Mouse (Mus musculus): ENCODE results near the gene Bag3. TPM values are rescaled to one million over a fixed set of nuclear protein-coding genes. Genes with fewer than 3 reads are reported as not detected.

Bag3 gene
- total and polyA plus RNA-seq, 3 experiments: 0.13 to 0.24 TPM; not detected in 1

- Histone ChIP-seq H3K27me3 (replicated peaks) (no peaks in the 10 kb centered on the region), H3K4me2 (ENCODE audit: insufficient read depth, low read depth, poor library complexity, severe bottlenecking) (no peak overlapping the region), H3K27ac (ENCODE audit: insufficient read depth, low read depth) (no peak overlapping the region), H3K36me3 (replicated peaks in 1 of 2; ENCODE audit: control insufficient read depth in 1 of 2, insufficient read depth in 1 of 2, low read length in 1 of 2) (no peaks in the 10 kb centered on the region), H3K79me2 (replicated peaks; ENCODE audit: control insufficient read depth, extremely low read depth, insufficient read depth, poor library complexity, severe bottlenecking) (no peaks in the 10 kb centered on the region), H3K4me1 (ENCODE audit: control insufficient read depth in 1 of 2, insufficient read depth in 2 of 2) (peaks cover 0 to 6% of the 10 kb centered on the region in 2 experiments; a peak in 2 of 4 replicates), H3K4me3 (replicated peaks in 1 of 3; ENCODE audit: low read depth in 2 of 3, low read length in 2 of 3, poor library complexity in 1 of 3) (no peak overlapping the region), H3K9me3 (replicated peaks; ENCODE audit: low read length) (peaks cover 3% of the 10 kb centered on the region), H3K9ac (ENCODE audit: insufficient read depth, low read depth) (no peak overlapping the region)
- in situ Hi-C loops (cut with MboI; ENCODE audit: low pct_ligation_motif_present, low pct_unique_long_range_greater_than_20kb, low sequenced_read_pairs) (no loop called here), dilution Hi-C loops (cut with MboI; ENCODE audit: extremely low pct_ligation_motif_present, extremely low pct_unique_long_range_greater_than_20kb, low sequenced_read_pairs) (no loop called here)
- DNase-seq (ENCODE audit: extremely low read depth): no peak
- TF ChIP-seq CHD1 (IDR thresholded peaks at IDR 0.05; ENCODE audit: low read depth, low read length) (no peak), GABPA (IDR thresholded peaks at IDR 0.05; ENCODE audit: insufficient replicate concordance, low read depth, low read length) (no peak), KAT2A (IDR thresholded peaks at IDR 0.05; ENCODE audit: insufficient replicate concordance, low read length) (no peak), HCFC1 (IDR thresholded peaks at IDR 0.05; ENCODE audit: low read depth, low read length) (no peak), JUND (conservative IDR thresholded peaks at IDR 0.05; ENCODE audit: low read depth, low read length) (no peak), E2F4 (IDR thresholded peaks at IDR 0.05; ENCODE audit: insufficient replicate concordance, low read depth, low read length) (no peak), MEF2A (IDR thresholded peaks at IDR 0.05; ENCODE audit: borderline replicate concordance, low read depth, low read length) (no peak), CTCF (conservative IDR thresholded peaks at IDR 0.05 in 1 of 2, IDR thresholded peaks at IDR 0.05 in 1 of 2; ENCODE audit: low read depth in 2 of 2, low read length in 2 of 2) (no peak), IRF4 (IDR thresholded peaks at IDR 0.05; ENCODE audit: low read depth, low read length) (no peak), SIN3A (IDR thresholded peaks at IDR 0.05; ENCODE audit: low read length) (no peak), UBTF (IDR thresholded peaks at IDR 0.05; ENCODE audit: low read depth, low read length) (no peak), MAZ (IDR thresholded peaks at IDR 0.05; ENCODE audit: low read depth, low read length) (no peak), PAX5 (IDR thresholded peaks at IDR 0.05; ENCODE audit: low read length) (no peak), ZC3H11A (IDR thresholded peaks at IDR 0.05; ENCODE audit: low read depth, low read length) (no peak)
Measured at GRCm38 (mm10) chr7:128524641-128525040, 1.2 kb downstream of the Bag3 start.

GRCm38 (mm10) chr7:128526611-128527010, 3.2 kb downstream of the Bag3 start:
- H3K9me3 ChIP-seq (replicated peaks; ENCODE audit: low read length): peaks cover 3% of the 10 kb centered on the region
- TF ChIP-seq CHD2 (IDR thresholded peaks at IDR 0.05; ENCODE audit: low read length): no peak
- TF ChIP-seq NRF1 (IDR thresholded peaks at IDR 0.05; ENCODE audit: low read depth, low read length): no peak
- no peak for TF ChIP-seq KAT2A (IDR thresholded peaks at IDR 0.05; ENCODE audit: insufficient replicate concordance, low read length)
- TF ChIP-seq MAFK (IDR thresholded peaks at IDR 0.05; ENCODE audit: insufficient replicate concordance, low read length): no peak
- TF ChIP-seq USF1 (IDR thresholded peaks at IDR 0.05; ENCODE audit: low read depth, low read length): no peak
- no peak for TF ChIP-seq JUN (IDR thresholded peaks at IDR 0.05; ENCODE audit: insufficient read depth, low read depth, low read length)
- no peak for TF ChIP-seq SMC3 (IDR thresholded peaks at IDR 0.05; ENCODE audit: low read depth, low read length)
- no peak for TF ChIP-seq TCF12 (IDR thresholded peaks at IDR 0.05; ENCODE audit: low read depth, low read length)
- no peak for TF ChIP-seq USF2 (conservative IDR thresholded peaks at IDR 0.05; ENCODE audit: low read depth, low read length)
- TF ChIP-seq POLR2AphosphoS2 (IDR thresholded peaks at IDR 0.05; ENCODE audit: low read depth, low read length): no peak
- TF ChIP-seq MXI1 (IDR thresholded peaks at IDR 0.05; ENCODE audit: low read depth, low read length): no peak
- TF ChIP-seq HCFC1 (IDR thresholded peaks at IDR 0.05; ENCODE audit: low read depth, low read length): no peak
- no peak for TF ChIP-seq RCOR1 (conservative IDR thresholded peaks at IDR 0.05; ENCODE audit: low read depth, low read length)
- no peak for TF ChIP-seq POLR2A (IDR thresholded peaks at IDR 0.05; ENCODE audit: low read depth, low read length)
- TF ChIP-seq MYC (IDR thresholded peaks at IDR 0.05; ENCODE audit: low read depth, low read length): no peak
- TF ChIP-seq RAD21 (IDR thresholded peaks at IDR 0.05; ENCODE audit: low read depth, low read length): no peak
- TF ChIP-seq UBTF (IDR thresholded peaks at IDR 0.05; ENCODE audit: low read depth, low read length): no peak
- TF ChIP-seq MEF2A (IDR thresholded peaks at IDR 0.05; ENCODE audit: borderline replicate concordance, low read depth, low read length): no peak
- no peak overlapping the region for H3K4me2 ChIP-seq (ENCODE audit: insufficient read depth, low read depth, poor library complexity, severe bottlenecking)
- no peaks in the 10 kb centered on the region for H3K27me3 ChIP-seq (replicated peaks)
- dilution Hi-C loops (cut with MboI; ENCODE audit: extremely low pct_ligation_motif_present, extremely low pct_unique_long_range_greater_than_20kb, low sequenced_read_pairs): no loop called here
- DNase-seq (ENCODE audit: extremely low read depth): no peak
- H3K9ac ChIP-seq (ENCODE audit: insufficient read depth, low read depth): no peak overlapping the region
- no peak overlapping the region for H3K27ac ChIP-seq (ENCODE audit: insufficient read depth, low read depth)
- H3K4me1 ChIP-seq (ENCODE audit: control insufficient read depth in 1 of 2, insufficient read depth in 2 of 2): peaks cover 0 to 6% of the 10 kb centered on the region in 2 experiments; a peak in 2 of 4 replicates
- H3K36me3 ChIP-seq (replicated peaks in 1 of 2; ENCODE audit: control insufficient read depth in 1 of 2, insufficient read depth in 1 of 2, low read length in 1 of 2): no peaks in the 10 kb centered on the region
- in situ Hi-C loops (cut with MboI; ENCODE audit: low pct_ligation_motif_present, low pct_unique_long_range_greater_than_20kb, low sequenced_read_pairs): no loop called here
- H3K4me3 ChIP-seq (replicated peaks in 1 of 3; ENCODE audit: low read depth in 2 of 3, low read length in 2 of 3, poor library complexity in 1 of 3): no peak overlapping the region
- H3K79me2 ChIP-seq (replicated peaks; ENCODE audit: control insufficient read depth, extremely low read depth, insufficient read depth, poor library complexity, severe bottlenecking): no peaks in the 10 kb centered on the region
